Mouse (Mus musculus) bone marrow macrophage, adult 2 months (primary cell): ENCODE results near the gene Slx1b.

Experiments used
- CTCF ChIP-seq: IDR thresholded peaks from 2 replicates; pipeline ENCODE4 v1.5.1; 2012; ENCODE audit warnings: low read depth, mild to moderate bottlenecking, low read length, moderate library complexity
- POLR2A ChIP-seq: IDR thresholded peaks from 2 replicates; pipeline ENCODE4 v1.6.1; 2012; ENCODE audit warnings: mild to moderate bottlenecking, low read depth, low read length, borderline replicate concordance

GRCm38 (mm10) chr7:126702861-126703756 is 7.5 kb upstream of the Slx1b start:
- TF ChIP-seq POLR2A (peak; percentile 15; the same call in 1 of the 2 replicates), CTCF (peak; percentile 25; the same call in 1 of the 2 replicates)
